Mouse (Mus musculus): ENCODE measurements around the gene Anks6. TPM values are rescaled to one million over a fixed set of nuclear protein-coding genes. Genes with fewer than 3 reads are reported as not detected.

Anks6 gene
- polyA plus RNA-seq, 1 experiment from 2014 or later, result 1.6 TPM

- no peak overlapping the region for H3K4me3 ChIP-seq (ENCODE audit: control insufficient read depth in 1 of 2, insufficient read depth in 1 of 2, low read depth in 1 of 2, low read length in 2 of 2)
- H3K27me3 ChIP-seq (ENCODE audit: control insufficient read depth, insufficient read depth, low read length), result no peaks in the 10 kb centered on the region
- 89% methylated on average over 9 of the region's 9 CpGs for WGBS
- H3K4me1 ChIP-seq (ENCODE audit: control insufficient read depth in 2 of 2, insufficient read depth in 2 of 2, low read length in 2 of 2), result no peaks in the 10 kb centered on the region
- no peak for ATAC-seq (ENCODE audit: insufficient number of reproducible peaks, insufficient read depth, low FRiP score, low read depth)
- no peak overlapping the region for H3K9ac ChIP-seq (ENCODE audit: low read length)
- H3K9me3 ChIP-seq (ENCODE audit: control insufficient read depth, low read length), result no peaks in the 10 kb centered on the region
- H3K4me2 ChIP-seq (ENCODE audit: low read length), result no peak overlapping the region
- peaks cover 8% of the 10 kb centered on the region; the same call in 1 of the 2 replicates for H3K36me3 ChIP-seq (ENCODE audit: control insufficient read depth, insufficient read depth, low read length)
- no peak overlapping the region for H3K27ac ChIP-seq (replicated peaks in 1 of 2; ENCODE audit: control insufficient read depth in 1 of 2, insufficient read depth in 1 of 2, low read depth in 2 of 2, low read length in 2 of 2)
These were observed 13.4 kb downstream of the Anks6 start for GRCm38 (mm10) chr4:47043866-47044265.

GRCm38 (mm10) chr4:47039586-47039985 is 17.6 kb downstream of the Anks6 start:
- H3K4me3 ChIP-seq (ENCODE audit: control insufficient read depth in 1 of 2, insufficient read depth in 1 of 2, low read depth in 1 of 2, low read length in 2 of 2), result no peak overlapping the region
- WGBS, result 92% methylated on average over 10 of the region's 10 CpGs
- peaks cover 14% of the 10 kb centered on the region; the same call in 1 of the 2 replicates for H3K36me3 ChIP-seq (ENCODE audit: control insufficient read depth, insufficient read depth, low read length)
- H3K4me1 ChIP-seq (ENCODE audit: control insufficient read depth in 2 of 2, insufficient read depth in 2 of 2, low read length in 2 of 2), result no peaks in the 10 kb centered on the region
- H3K4me2 ChIP-seq (ENCODE audit: low read length), result no peak overlapping the region
- H3K9me3 ChIP-seq (ENCODE audit: control insufficient read depth, low read length), result no peaks in the 10 kb centered on the region
- no peak overlapping the region for H3K27ac ChIP-seq (replicated peaks in 1 of 2; ENCODE audit: control insufficient read depth in 1 of 2, insufficient read depth in 1 of 2, low read depth in 2 of 2, low read length in 2 of 2)
- no peaks in the 10 kb centered on the region for H3K27me3 ChIP-seq (ENCODE audit: control insufficient read depth, insufficient read depth, low read length)
- no peak for ATAC-seq (ENCODE audit: insufficient number of reproducible peaks, insufficient read depth, low FRiP score, low read depth)
- H3K9ac ChIP-seq (ENCODE audit: low read length), result no peak overlapping the region

- no peak for ATAC-seq (ENCODE audit: insufficient number of reproducible peaks, insufficient read depth, low FRiP score, low read depth)
- H3K9me3 ChIP-seq (ENCODE audit: control insufficient read depth, low read length), result no peaks in the 10 kb centered on the region
- no peak overlapping the region for H3K27ac ChIP-seq (replicated peaks in 1 of 2; ENCODE audit: control insufficient read depth in 1 of 2, insufficient read depth in 1 of 2, low read depth in 2 of 2, low read length in 2 of 2)
- H3K27me3 ChIP-seq (ENCODE audit: control insufficient read depth, insufficient read depth, low read length), result no peaks in the 10 kb centered on the region
- H3K4me1 ChIP-seq (ENCODE audit: control insufficient read depth in 2 of 2, insufficient read depth in 2 of 2, low read length in 2 of 2), result no peaks in the 10 kb centered on the region
- no peak overlapping the region for H3K9ac ChIP-seq (ENCODE audit: low read length)
- peaks cover 14% of the 10 kb centered on the region; the same call in 1 of the 2 replicates for H3K36me3 ChIP-seq (ENCODE audit: control insufficient read depth, insufficient read depth, low read length)
- 22% methylated on average over 5 of the region's 5 CpGs for WGBS
- no peak overlapping the region for H3K4me3 ChIP-seq (ENCODE audit: control insufficient read depth in 1 of 2, insufficient read depth in 1 of 2, low read depth in 1 of 2, low read length in 2 of 2)
- H3K4me2 ChIP-seq (ENCODE audit: low read length), result no peak overlapping the region
These were observed 19.9 kb downstream of the Anks6 start for GRCm38 (mm10) chr4:47037321-47037657.

- no peaks in the 10 kb centered on the region for H3K9me3 ChIP-seq (ENCODE audit: control insufficient read depth, low read length)
- no peak overlapping the region for H3K4me3 ChIP-seq (ENCODE audit: control insufficient read depth in 1 of 2, insufficient read depth in 1 of 2, low read depth in 1 of 2, low read length in 2 of 2)
- no peak overlapping the region for H3K9ac ChIP-seq (ENCODE audit: low read length)
- no peaks in the 10 kb centered on the region for H3K27me3 ChIP-seq (ENCODE audit: control insufficient read depth, insufficient read depth, low read length)
- no peak overlapping the region for H3K27ac ChIP-seq (replicated peaks in 1 of 2; ENCODE audit: control insufficient read depth in 1 of 2, insufficient read depth in 1 of 2, low read depth in 2 of 2, low read length in 2 of 2)
- no peaks in the 10 kb centered on the region for H3K4me1 ChIP-seq (ENCODE audit: control insufficient read depth in 2 of 2, insufficient read depth in 2 of 2, low read length in 2 of 2)
- ATAC-seq (ENCODE audit: insufficient number of reproducible peaks, insufficient read depth, low FRiP score, low read depth), result no peak
- WGBS, result 58% methylated on average over 13 of the region's 13 CpGs
- no peak overlapping the region for H3K4me2 ChIP-seq (ENCODE audit: low read length)
- H3K36me3 ChIP-seq (ENCODE audit: control insufficient read depth, insufficient read depth, low read length), result peaks cover 14% of the 10 kb centered on the region; the same call in 1 of the 2 replicates
These were observed 20.5 kb downstream of the Anks6 start for GRCm38 (mm10) chr4:47036486-47037320.

GRCm38 (mm10) chr4:47035536-47035935 is 21.7 kb downstream of the Anks6 start:
- ATAC-seq (ENCODE audit: insufficient number of reproducible peaks, insufficient read depth, low FRiP score, low read depth), result no peak
- peaks cover 14% of the 10 kb centered on the region; the same call in 1 of the 2 replicates for H3K36me3 ChIP-seq (ENCODE audit: control insufficient read depth, insufficient read depth, low read length)
- H3K4me3 ChIP-seq (ENCODE audit: control insufficient read depth in 1 of 2, insufficient read depth in 1 of 2, low read depth in 1 of 2, low read length in 2 of 2), result no peak overlapping the region
- no peaks in the 10 kb centered on the region for H3K4me1 ChIP-seq (ENCODE audit: control insufficient read depth in 2 of 2, insufficient read depth in 2 of 2, low read length in 2 of 2)
- no peak overlapping the region for H3K4me2 ChIP-seq (ENCODE audit: low read length)
- H3K27ac ChIP-seq (replicated peaks in 1 of 2; ENCODE audit: control insufficient read depth in 1 of 2, insufficient read depth in 1 of 2, low read depth in 2 of 2, low read length in 2 of 2), result no peak overlapping the region
- no peaks in the 10 kb centered on the region for H3K9me3 ChIP-seq (ENCODE audit: control insufficient read depth, low read length)
- no peak overlapping the region for H3K9ac ChIP-seq (ENCODE audit: low read length)
- 78% methylated on average over 14 of the region's 14 CpGs for WGBS
- no peaks in the 10 kb centered on the region for H3K27me3 ChIP-seq (ENCODE audit: control insufficient read depth, insufficient read depth, low read length)

GRCm38 (mm10) chr4:47032171-47032570 is 25.1 kb downstream of the Anks6 start:
- H3K4me2 ChIP-seq (ENCODE audit: low read length), result no peak overlapping the region
- no peaks in the 10 kb centered on the region for H3K36me3 ChIP-seq (ENCODE audit: control insufficient read depth, insufficient read depth, low read length)
- no peaks in the 10 kb centered on the region for H3K4me1 ChIP-seq (ENCODE audit: control insufficient read depth in 2 of 2, insufficient read depth in 2 of 2, low read length in 2 of 2)
- no peak overlapping the region for H3K9ac ChIP-seq (ENCODE audit: low read length)
- no peak overlapping the region for H3K4me3 ChIP-seq (ENCODE audit: control insufficient read depth in 1 of 2, insufficient read depth in 1 of 2, low read depth in 1 of 2, low read length in 2 of 2)
- no peak for ATAC-seq (ENCODE audit: insufficient number of reproducible peaks, insufficient read depth, low FRiP score, low read depth)
- no peak overlapping the region for H3K27ac ChIP-seq (replicated peaks in 1 of 2; ENCODE audit: control insufficient read depth in 1 of 2, insufficient read depth in 1 of 2, low read depth in 2 of 2, low read length in 2 of 2)
- H3K27me3 ChIP-seq (ENCODE audit: control insufficient read depth, insufficient read depth, low read length), result no peaks in the 10 kb centered on the region
- 90% methylated on average over 8 of the region's 8 CpGs for WGBS
- no peaks in the 10 kb centered on the region for H3K9me3 ChIP-seq (ENCODE audit: control insufficient read depth, low read length)

- Histone ChIP-seq H3K9ac (ENCODE audit: low read length) (no peak overlapping the region), H3K9me3 (ENCODE audit: control insufficient read depth, low read length) (no peaks in the 10 kb centered on the region), H3K27me3 (ENCODE audit: control insufficient read depth, insufficient read depth, low read length) (no peaks in the 10 kb centered on the region; the same call in 1 of the 2 replicates), H3K4me1 (ENCODE audit: control insufficient read depth in 2 of 2, insufficient read depth in 2 of 2, low read length in 2 of 2) (no peaks in the 10 kb centered on the region; a peak in 1 of 4 replicates), H3K27ac (replicated peaks in 1 of 2; ENCODE audit: control insufficient read depth in 1 of 2, insufficient read depth in 1 of 2, low read depth in 2 of 2, low read length in 2 of 2) (no peak overlapping the region), H3K36me3 (ENCODE audit: control insufficient read depth, insufficient read depth, low read length) (peaks cover 6% of the 10 kb centered on the region; the same call in 1 of the 2 replicates), H3K4me3 (ENCODE audit: control insufficient read depth in 1 of 2, insufficient read depth in 1 of 2, low read depth in 1 of 2, low read length in 2 of 2) (no peak overlapping the region), H3K4me2 (ENCODE audit: low read length) (no peak overlapping the region)
- ATAC-seq (ENCODE audit: insufficient number of reproducible peaks, insufficient read depth, low FRiP score, low read depth), result no peak
- WGBS, result 64% methylated on average over 5 of the region's 5 CpGs
These were observed 28.4 kb downstream of the Anks6 start for GRCm38 (mm10) chr4:47028791-47029190.
